ENCODE assay signal across 10 mouse cellular contexts in genomic region chr8:57498494-57498846, GRCm38 (mm10). TPM values are rescaled to one million over a fixed set of nuclear protein-coding genes. Genes with fewer than 3 reads are reported as not detected.
DNase-seq lines count a peak whose midpoint lies in the region; ATAC-seq and TF ChIP-seq lines count a peak whose summit lies in the region.
"Had no signal": no experiment of that assay in that cellular context is flagged by ENCODE, and none has a peak within 500 bp of the region (broad histone marks: within the 10 kb centered on the region; RNA-seq: fewer than 3 reads in every experiment).

No protein-coding gene starts in this region.

- no peaks in the 10 kb centered on the region for H3K36me3 ChIP-seq in embryonic facial prominence, embryonic 15.5 days
- no peaks in the 10 kb centered on the region for H3K36me3 ChIP-seq in forebrain, postnatal 0 days (ENCODE audit: insufficient read depth)
- H3K36me3 ChIP-seq in midbrain, embryonic 15.5 days (replicated peaks): no peaks in the 10 kb centered on the region

- H3K4me1 ChIP-seq in embryonic facial prominence, embryonic 15.5 days: no peaks in the 10 kb centered on the region
- peaks cover 7% of the 10 kb centered on the region; the same call in 1 of the 2 replicates for H3K4me1 ChIP-seq in forebrain, postnatal 0 days (ENCODE audit: insufficient read depth)
- H3K4me1 ChIP-seq in midbrain, embryonic 15.5 days: 0 out of 2 replicates have a peak, but pooled peaks cover 4% of the 10 kb centered on the region

- ATAC-seq in embryonic facial prominence, embryonic 15.5 days (ENCODE audit: insufficient number of reproducible peaks, low FRiP score, low TSS enrichment, low read depth): 0 out of 2 replicates have a peak, but pooled peaks have one; percentile 9
- peak; percentile 2; the same call in 1 of the 2 replicates for ATAC-seq in forebrain, postnatal 0 days
- ATAC-seq in midbrain, embryonic 15.5 days (replicated peaks): peak; percentile 53

- H3K27me3 ChIP-seq in embryonic facial prominence, embryonic 15.5 days: no peaks in the 10 kb centered on the region
- no peaks in the 10 kb centered on the region for H3K27me3 ChIP-seq in forebrain, postnatal 0 days (ENCODE audit: insufficient read depth, low read length)
- H3K27me3 ChIP-seq in midbrain, embryonic 15.5 days (replicated peaks): no peaks in the 10 kb centered on the region

- H3K27ac ChIP-seq in left cerebral cortex, adult 2 months: no peak overlapping the region
- H3K27ac ChIP-seq in embryonic facial prominence, embryonic 15.5 days (replicated peaks): no peak overlapping the region
- H3K27ac ChIP-seq in forebrain, postnatal 0 days (ENCODE audit: low read depth, low read length): no peak overlapping the region
- no peak overlapping the region; the same call in 1 of the 2 replicates for H3K27ac ChIP-seq in midbrain, embryonic 15.5 days

- peak overlapping the region; percentile 39 for H3K4me3 ChIP-seq in left cerebral cortex, adult 2 months
- no peak overlapping the region for H3K4me3 ChIP-seq in embryonic facial prominence, embryonic 15.5 days (replicated peaks)
- H3K4me3 ChIP-seq in forebrain, postnatal 0 days (ENCODE audit: low read depth, low read length): peak overlapping the region; percentile 26
- H3K4me3 ChIP-seq in midbrain, embryonic 15.5 days: no peak overlapping the region

- H3K4me2 ChIP-seq in embryonic facial prominence, embryonic 15.5 days (replicated peaks): peak overlapping the region; percentile 4
- H3K4me2 ChIP-seq in forebrain, postnatal 0 days (ENCODE audit: low read depth): peak overlapping the region; percentile 45
- H3K4me2 ChIP-seq in midbrain, embryonic 15.5 days: peak overlapping the region; percentile 29

- TF ChIP-seq CTCF in left cerebral cortex, adult 2 months (IDR thresholded peaks at IDR 0.05): no peak
- TF ChIP-seq CTCF in forebrain, postnatal 0 days (IDR thresholded peaks at IDR 0.05; ENCODE audit: low read depth): no peak

- 29% methylated on average over 8 of the region's 8 CpGs for WGBS in embryonic facial prominence, embryonic 15.5 days
- WGBS in forebrain, postnatal 0 days: 10% methylated on average over 8 of the region's 8 CpGs
- WGBS in midbrain, embryonic 15.5 days: 44% methylated on average over 8 of the region's 8 CpGs

- intact Hi-C loops in left cerebral cortex, adult 2 months (cut with DNase I): no loop called here
- intact Hi-C loops in left cerebral cortex, postnatal 10 days (cut with DNase I): no loop called here

- H3K9ac ChIP-seq in embryonic facial prominence, embryonic 15.5 days: no peak overlapping the region
- H3K9ac ChIP-seq in forebrain, postnatal 0 days: peak overlapping the region; percentile 6; the same call in 1 of the 2 replicates
- H3K9ac ChIP-seq in midbrain, embryonic 15.5 days: no peak overlapping the region

- H3K9me3 ChIP-seq in embryonic facial prominence, embryonic 15.5 days (replicated peaks): no peaks in the 10 kb centered on the region
- H3K9me3 ChIP-seq in forebrain, postnatal 0 days (ENCODE audit: low read length): no peaks in the 10 kb centered on the region
- no peaks in the 10 kb centered on the region for H3K9me3 ChIP-seq in midbrain, embryonic 15.5 days

- no peak for DNase-seq in left cerebral cortex, adult 2 months (ENCODE audit: extremely low spot score in 1 of 2, low spot score in 2 of 2)
- DNase-seq in left cerebral cortex, postnatal 10 days (ENCODE audit: extremely low spot score in 1 of 2, low spot score in 2 of 2): no peak
- DNase-seq in forebrain, postnatal 0 days: no peak
- DNase-seq in layer of hippocampus, adult 8-10 months (ENCODE audit: low spot score in 2 of 2): no peak
- no peak for DNase-seq in cerebellum, postnatal 25 days
- DNase-seq in urinary bladder, adult 18-20 months (ENCODE audit: low spot score in 2 of 2): no peak
- DNase-seq: adrenal gland, adult 8-10 months had no signal

RNA-seq across cellular contexts. Expression of gene Sap30, which starts 10.8 kb away (rescaled TPM):
- 10 to 100 TPM in 1 of 2 experiments, 1 to 10 TPM in 1; 9.8 to 13.9 TPM for total RNA-seq in left cerebral cortex, adult 2 months (2021)
- 1 to 10 TPM; 5.7 to 7.2 TPM for total RNA-seq in left cerebral cortex, postnatal 10 days (2021)
- polyA plus RNA-seq in embryonic facial prominence, embryonic 15.5 days (2015; fragmentation: Nextera tagmentation; extraction: Ambion mirVana): 31.4 and 36.0 TPM in 2 replicates
- total RNA-seq in forebrain, postnatal 0 days (2014; rRNA removed): 28.4 and 42.0 TPM in 2 replicates
- 29.0 and 41.5 TPM in 2 replicates for polyA plus RNA-seq in forebrain, postnatal 0 days (2015; fragmentation: Nextera tagmentation; extraction: Ambion mirVana)
- polyA plus RNA-seq in midbrain, embryonic 15.5 days (2015; fragmentation: Nextera tagmentation; extraction: Ambion mirVana): 32.6 and 33.4 TPM in 2 replicates
- total RNA-seq in layer of hippocampus, adult 8-10 months (2022): 10 to 100 TPM in 2 of 4 experiments, 1 to 10 TPM in 2; 8.8 to 14.9 (median 10.2) TPM

RNA-seq across cellular contexts. Expression of gene Hmgb2, which starts 13.2 kb away (rescaled TPM):
- 1 to 10 TPM; 3.9 to 6.4 TPM for total RNA-seq in left cerebral cortex, adult 2 months (2021)
- total RNA-seq in left cerebral cortex, postnatal 10 days (2021): 10 to 100 TPM; 13.1 to 15.5 TPM
- 277 and 280 TPM in 2 replicates for polyA plus RNA-seq in embryonic facial prominence, embryonic 15.5 days (2015; fragmentation: Nextera tagmentation; extraction: Ambion mirVana)
- 17.2 and 27.8 TPM in 2 replicates for total RNA-seq in forebrain, postnatal 0 days (2014; rRNA removed)
- polyA plus RNA-seq in forebrain, postnatal 0 days (2015; fragmentation: Nextera tagmentation; extraction: Ambion mirVana): 61.1 and 74.8 TPM in 2 replicates
- polyA plus RNA-seq in midbrain, embryonic 15.5 days (2015; fragmentation: Nextera tagmentation; extraction: Ambion mirVana): 46.1 and 61.2 TPM in 2 replicates
- 10 to 100 TPM in 1 of 4 experiments, 1 to 10 TPM in 3; 2.6 to 13.0 (median 5.8) TPM for total RNA-seq in layer of hippocampus, adult 8-10 months (2022)

RNA-seq across cellular contexts. Expression of gene Scrg1, which starts 42.7 kb away (rescaled TPM):
- 10 to 100 TPM; 41.1 to 42.5 TPM for total RNA-seq in left cerebral cortex, adult 2 months (2021)
- total RNA-seq in left cerebral cortex, postnatal 10 days (2021): 10 to 100 TPM; 35.3 to 52.0 TPM
- polyA plus RNA-seq in embryonic facial prominence, embryonic 15.5 days (2015; fragmentation: Nextera tagmentation; extraction: Ambion mirVana): 5.3 and 8.4 TPM in 2 replicates
- total RNA-seq in forebrain, postnatal 0 days (2014; rRNA removed): 15.4 and 20.4 TPM in 2 replicates
- 39.8 and 44.4 TPM in 2 replicates for polyA plus RNA-seq in forebrain, postnatal 0 days (2015; fragmentation: Nextera tagmentation; extraction: Ambion mirVana)
- 8.1 and 8.5 TPM in 2 replicates for polyA plus RNA-seq in midbrain, embryonic 15.5 days (2015; fragmentation: Nextera tagmentation; extraction: Ambion mirVana)
- total RNA-seq in layer of hippocampus, adult 8-10 months (2022): 10 to 100 TPM; 53.6 to 76.8 (median 61.3) TPM
- total RNA-seq: MEL had no signal

Comparison
In these comparisons a context has a peak if more than half of its experiments do, and no peak if none do; other contexts are left out.
1. H3K4me3 ChIP-seq: peak in left cerebral cortex, adult 2 months (single experiment) and forebrain, postnatal 0 days (single experiment); none in embryonic facial prominence, embryonic 15.5 days (single experiment) and midbrain, embryonic 15.5 days (single experiment).
2. ATAC-seq: peak in every context shown above with its lines; median percentile 53 in midbrain, embryonic 15.5 days; 9 in embryonic facial prominence, embryonic 15.5 days; 2 in forebrain, postnatal 0 days.
3. Peak in every context shown above with its lines, with median percentiles within 50 percentile points of each other: H3K4me2 ChIP-seq.